Mouse (Mus musculus): Measurements from ENCODE around the gene Lyrm9.

GRCm38 (mm10) chr11:78832816-78833314 is 6.5 kb downstream of the Lyrm9 start:
- TF ChIP-seq POLR2A (IDR thresholded peaks at IDR 0.05; ENCODE audit: control insufficient read depth, low read depth, low read length), result no peak
- no peak for TF ChIP-seq CTCF (IDR thresholded peaks at IDR 0.05; ENCODE audit: control insufficient read depth, insufficient read depth, insufficient replicate concordance, low read depth, low read length)

All from testis, adult 2 months (tissue).